Mouse (Mus musculus) cortical plate, adult 2 months (tissue): ENCODE measurements at regions not wholly inside any gene's neighbourhood (a gene's known extent, or its start where the extent isn't known, plus 50 kb on each side); places are given as distances from the start of the nearest gene placed in this dataset.

Experiments
- CTCF ChIP-seq: fragments of 200-500 bp; IDR thresholded peaks from 2 replicates; pipeline ENCODE4 v1.5.1; 2011; ENCODE audit warnings: mild to moderate bottlenecking, control low read depth, low read length; ENCODE audit not compliant: insufficient read depth; ENCODE audit errors: extremely low read depth
- POLR2A ChIP-seq: fragments of 200-500 bp; IDR thresholded peaks from 2 replicates; pipeline ENCODE4 v1.6.1; 2011; ENCODE audit warnings: mild to moderate bottlenecking, low read length, control low read depth; ENCODE audit not compliant: insufficient read depth; ENCODE audit errors: extremely low read depth

DNA sequence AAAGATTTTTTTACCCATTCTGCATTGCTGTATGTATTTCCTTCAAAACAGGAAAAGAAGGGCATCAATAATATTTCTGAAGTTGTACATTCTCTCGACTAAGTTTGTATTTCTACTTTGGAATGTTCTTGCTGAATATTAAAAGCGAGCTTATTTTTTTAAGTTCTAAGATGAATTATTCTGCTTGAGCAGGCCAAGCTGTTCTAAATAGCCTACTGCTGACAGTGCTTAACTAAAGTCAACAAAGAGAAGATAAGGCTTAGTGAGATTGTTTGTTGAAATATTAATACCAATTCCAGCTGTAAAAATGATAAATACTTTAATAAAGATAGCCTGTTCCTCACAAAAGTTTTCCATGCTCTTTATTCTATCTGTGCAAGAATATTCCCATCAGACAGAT lies 122.0 kb upstream of the 4931408C20Rik start:
- TF ChIP-seq CTCF (no peak), POLR2A (no peak)
